Mouse (Mus musculus): ENCODE measurements around the gene Brdt.

Gene Brdt

DNA sequence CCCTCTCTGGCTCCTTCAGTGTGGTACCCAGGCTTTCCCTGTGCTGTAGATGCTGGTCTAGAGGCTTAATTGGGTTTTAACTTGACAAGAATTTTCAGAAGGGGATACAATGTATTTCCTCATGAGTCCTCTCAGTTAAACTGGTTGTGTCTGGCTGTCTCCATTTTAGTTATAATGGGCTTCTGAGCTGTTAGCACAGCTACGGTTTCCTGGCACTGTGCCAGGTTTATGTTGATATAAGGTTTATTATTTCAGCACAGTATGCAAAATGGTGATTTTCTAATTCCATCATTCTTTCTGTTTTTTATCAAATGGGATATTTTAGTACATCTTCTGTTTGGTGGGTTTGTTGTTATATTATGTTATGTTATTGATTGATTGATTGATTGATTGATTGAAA lies 90.7 kb downstream of the Brdt start:
- DNase-seq: no peak

DNA sequence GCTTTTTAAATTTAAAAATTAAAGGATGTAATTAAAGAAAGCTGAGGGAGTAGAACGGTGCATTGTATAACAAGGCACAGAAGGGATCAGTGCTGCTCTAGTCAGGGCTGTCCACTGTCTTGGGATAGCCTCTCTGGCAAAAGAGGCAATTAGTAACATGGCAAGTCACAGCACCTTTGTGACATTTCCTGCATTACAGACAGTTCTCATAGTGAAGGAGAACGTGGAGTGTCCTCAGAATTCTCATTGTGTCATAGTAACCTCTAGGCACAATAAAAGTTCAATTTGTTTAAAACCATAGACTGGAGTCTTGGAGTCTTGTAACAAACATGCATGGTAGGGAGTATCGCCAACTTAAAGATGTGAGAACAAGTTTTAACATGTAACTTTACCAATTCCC lies 100.3 kb downstream of the Brdt start, which contains the start of gene Lpcat2b:
Gene Lpcat2b (plus strand): TSS at position 301 of the 400 bp plus-strand sequence.
- DNase-seq: no peak

DNA sequence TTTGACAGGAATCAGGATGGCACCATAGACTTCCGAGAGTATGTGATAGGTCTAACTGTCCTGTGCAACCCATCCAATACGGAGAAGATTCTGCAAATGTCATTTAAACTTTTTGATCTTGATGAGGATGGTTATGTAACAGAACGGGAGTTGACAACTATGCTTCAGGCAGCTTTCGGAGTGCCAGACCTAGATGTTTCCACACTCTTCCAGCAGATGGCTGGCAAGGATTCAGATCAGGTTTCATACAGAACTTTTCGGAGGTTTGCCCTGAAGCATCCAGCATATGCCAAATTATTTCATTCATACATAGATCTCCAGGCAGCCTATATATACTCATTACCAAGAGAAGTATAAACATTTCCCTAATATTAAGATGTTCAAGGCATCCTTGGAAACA lies 103.0 kb downstream of the Brdt start:
- no peak for DNase-seq

- DNase-seq: no peak
These were observed 105.2 kb downstream of the Brdt start for GRCm38 (mm10) chr5:107436185-107436584.
